Mouse (Mus musculus): ENCODE measurements around the gene App. TPM values are rescaled to one million over a fixed set of nuclear protein-coding genes. Genes with fewer than 3 reads are reported as not detected.

The App gene
- polyA plus RNA-seq, 1 experiment = 390 TPM

- H3K27ac ChIP-seq (ENCODE audit: insufficient read depth, low read depth, low read length) = no peak overlapping the region
- H3K4me1 ChIP-seq (ENCODE audit: control insufficient read depth, insufficient read depth, low read length) = peaks cover 49% of the 10 kb centered on the region
- no peak overlapping the region for H3K4me3 ChIP-seq (ENCODE audit: insufficient read depth, low read length)
- TF ChIP-seq CTCF (IDR thresholded peaks at IDR 0.05; ENCODE audit: low read depth, low read length) = no peak
- no peak for TF ChIP-seq POLR2A (IDR thresholded peaks at IDR 0.05; ENCODE audit: borderline replicate concordance, low read depth, low read length)
Measured at GRCm38 (mm10) chr16:85143863-85144262, 29.7 kb downstream of the App start.

GRCm38 (mm10) chr16:85143188-85143587 is 30.4 kb downstream of the App start:
- no peak overlapping the region for H3K4me3 ChIP-seq (ENCODE audit: insufficient read depth, low read length)
- TF ChIP-seq CTCF (IDR thresholded peaks at IDR 0.05; ENCODE audit: low read depth, low read length) (no peak), POLR2A (IDR thresholded peaks at IDR 0.05; ENCODE audit: borderline replicate concordance, low read depth, low read length) (no peak)
- H3K27ac ChIP-seq (ENCODE audit: insufficient read depth, low read depth, low read length) = no peak overlapping the region
- H3K4me1 ChIP-seq (ENCODE audit: control insufficient read depth, insufficient read depth, low read length) = peaks cover 47% of the 10 kb centered on the region

GRCm38 (mm10) chr16:85141404-85141803 is 32.2 kb downstream of the App start:
- no peak overlapping the region for H3K4me3 ChIP-seq (ENCODE audit: insufficient read depth, low read length)
- peaks cover 34% of the 10 kb centered on the region for H3K4me1 ChIP-seq (ENCODE audit: control insufficient read depth, insufficient read depth, low read length)
- TF ChIP-seq CTCF (IDR thresholded peaks at IDR 0.05; ENCODE audit: low read depth, low read length) = no peak
- no peak for TF ChIP-seq POLR2A (IDR thresholded peaks at IDR 0.05; ENCODE audit: borderline replicate concordance, low read depth, low read length)
- no peak overlapping the region for H3K27ac ChIP-seq (ENCODE audit: insufficient read depth, low read depth, low read length)

- Histone ChIP-seq H3K27ac (ENCODE audit: insufficient read depth, low read depth, low read length) (no peak overlapping the region), H3K4me1 (ENCODE audit: control insufficient read depth, insufficient read depth, low read length) (peaks cover 23% of the 10 kb centered on the region), H3K4me3 (ENCODE audit: insufficient read depth, low read length) (no peak overlapping the region)
- TF ChIP-seq CTCF (IDR thresholded peaks at IDR 0.05; ENCODE audit: low read depth, low read length) (no peak), POLR2A (IDR thresholded peaks at IDR 0.05; ENCODE audit: borderline replicate concordance, low read depth, low read length) (no peak)
Measured at GRCm38 (mm10) chr16:85139178-85139604, 34.4 kb downstream of the App start.

- TF ChIP-seq POLR2A (IDR thresholded peaks at IDR 0.05; ENCODE audit: borderline replicate concordance, low read depth, low read length) (no peak), CTCF (IDR thresholded peaks at IDR 0.05; ENCODE audit: low read depth, low read length) (no peak)
- peak overlapping the region; percentile 52 for H3K27ac ChIP-seq (ENCODE audit: insufficient read depth, low read depth, low read length)
- peaks cover 29% of the 10 kb centered on the region for H3K4me1 ChIP-seq (ENCODE audit: control insufficient read depth, insufficient read depth, low read length)
- peak overlapping the region; percentile 3 for H3K4me3 ChIP-seq (ENCODE audit: insufficient read depth, low read length)
Measured at GRCm38 (mm10) chr16:85137348-85137747, 36.2 kb downstream of the App start.

GRCm38 (mm10) chr16:85136046-85136445 is 37.5 kb downstream of the App start:
- H3K4me1 ChIP-seq (ENCODE audit: control insufficient read depth, insufficient read depth, low read length) = peaks cover 27% of the 10 kb centered on the region
- no peak for TF ChIP-seq CTCF (IDR thresholded peaks at IDR 0.05; ENCODE audit: low read depth, low read length)
- no peak for TF ChIP-seq POLR2A (IDR thresholded peaks at IDR 0.05; ENCODE audit: borderline replicate concordance, low read depth, low read length)
- no peak overlapping the region for H3K4me3 ChIP-seq (ENCODE audit: insufficient read depth, low read length)
- H3K27ac ChIP-seq (ENCODE audit: insufficient read depth, low read depth, low read length) = no peak overlapping the region

GRCm38 (mm10) chr16:85133468-85133881 is 40.1 kb downstream of the App start:
- Histone ChIP-seq H3K4me3 (ENCODE audit: insufficient read depth, low read length) (no peak overlapping the region), H3K4me1 (ENCODE audit: control insufficient read depth, insufficient read depth, low read length) (peaks cover 21% of the 10 kb centered on the region), H3K27ac (ENCODE audit: insufficient read depth, low read depth, low read length) (peak overlapping the region; percentile 35)
- TF ChIP-seq POLR2A (IDR thresholded peaks at IDR 0.05; ENCODE audit: borderline replicate concordance, low read depth, low read length) (no peak), CTCF (IDR thresholded peaks at IDR 0.05; ENCODE audit: low read depth, low read length) (no peak)

- Histone ChIP-seq H3K27ac (ENCODE audit: insufficient read depth, low read depth, low read length) (peak overlapping the region; percentile 35), H3K4me1 (ENCODE audit: control insufficient read depth, insufficient read depth, low read length) (peaks cover 19% of the 10 kb centered on the region), H3K4me3 (ENCODE audit: insufficient read depth, low read length) (no peak overlapping the region)
- no peak for TF ChIP-seq CTCF (IDR thresholded peaks at IDR 0.05; ENCODE audit: low read depth, low read length)
- no peak for TF ChIP-seq POLR2A (IDR thresholded peaks at IDR 0.05; ENCODE audit: borderline replicate concordance, low read depth, low read length)
Measured at GRCm38 (mm10) chr16:85133057-85133456, 40.5 kb downstream of the App start.

GRCm38 (mm10) chr16:85132182-85132581 is 41.4 kb downstream of the App start:
- H3K27ac ChIP-seq (ENCODE audit: insufficient read depth, low read depth, low read length) = no peak overlapping the region

GRCm38 (mm10) chr16:85130861-85131556 is 42.6 kb downstream of the App start:
- H3K4me1 ChIP-seq (ENCODE audit: control insufficient read depth, insufficient read depth, low read length) = peaks cover 16% of the 10 kb centered on the region
- TF ChIP-seq CTCF (IDR thresholded peaks at IDR 0.05; ENCODE audit: low read depth, low read length) (no peak), POLR2A (IDR thresholded peaks at IDR 0.05; ENCODE audit: borderline replicate concordance, low read depth, low read length) (no peak)
- no peak overlapping the region for H3K27ac ChIP-seq (ENCODE audit: insufficient read depth, low read depth, low read length)
- H3K4me3 ChIP-seq (ENCODE audit: insufficient read depth, low read length) = no peak overlapping the region

More at GRCm38 (mm10) chr16:85132182-85132581, 41.4 kb downstream of the App start:
- no peak for TF ChIP-seq CTCF (IDR thresholded peaks at IDR 0.05; ENCODE audit: low read depth, low read length)
- TF ChIP-seq POLR2A (IDR thresholded peaks at IDR 0.05; ENCODE audit: borderline replicate concordance, low read depth, low read length) = no peak
- no peak overlapping the region for H3K4me3 ChIP-seq (ENCODE audit: insufficient read depth, low read length)
- peaks cover 16% of the 10 kb centered on the region for H3K4me1 ChIP-seq (ENCODE audit: control insufficient read depth, insufficient read depth, low read length)

Data from bone marrow macrophage, adult 2 months (primary cell).